Mouse (Mus musculus) heart, adult 11 months (tissue): ENCODE data around the gene Pld5.

Source experiments
- DNase-seq: peaks from one replicate; pipeline ENCODE4 v3.0.0; 2022

Pld5 gene

DNA sequence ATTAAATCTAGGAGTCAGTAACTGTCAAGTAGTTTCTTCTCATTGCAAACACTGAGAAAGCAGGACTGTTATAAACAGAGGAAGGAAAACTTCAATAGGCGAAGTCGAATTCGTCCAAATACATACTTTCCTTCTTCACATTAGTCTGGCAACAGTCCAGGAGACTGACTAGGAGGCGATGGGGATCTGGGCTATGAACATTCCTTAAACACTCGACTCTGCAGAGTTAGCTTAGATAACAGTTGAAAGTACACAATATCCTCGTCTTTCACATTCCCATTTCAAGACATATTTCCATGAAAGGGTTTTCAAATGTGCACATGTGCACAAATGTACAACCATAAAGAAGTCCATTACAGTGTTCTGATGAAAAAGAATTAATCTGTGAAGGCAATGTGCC, 129.8 kb downstream of the Pld5 start:
- no peak for DNase-seq

DNA sequence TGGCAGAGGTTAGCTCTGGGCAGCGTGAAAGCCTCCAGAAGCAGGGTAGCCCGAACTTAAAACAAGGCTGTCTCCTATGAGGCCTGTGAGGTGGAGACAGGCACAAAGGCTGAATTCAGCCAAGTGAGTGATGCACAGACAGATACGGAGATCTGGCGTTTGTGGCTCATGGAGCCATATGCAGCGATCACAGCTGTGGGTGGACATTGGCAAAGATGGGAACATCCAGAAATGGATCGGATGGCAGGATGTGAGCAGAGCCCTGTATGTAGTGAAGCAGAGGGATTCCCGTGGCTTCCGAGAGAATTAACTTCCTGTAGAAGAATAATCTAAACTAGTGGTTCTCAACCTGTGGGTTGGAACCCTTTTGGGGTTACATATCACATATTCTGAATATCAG, 140.7 kb downstream of the Pld5 start:
- DNase-seq, result no peak

DNA sequence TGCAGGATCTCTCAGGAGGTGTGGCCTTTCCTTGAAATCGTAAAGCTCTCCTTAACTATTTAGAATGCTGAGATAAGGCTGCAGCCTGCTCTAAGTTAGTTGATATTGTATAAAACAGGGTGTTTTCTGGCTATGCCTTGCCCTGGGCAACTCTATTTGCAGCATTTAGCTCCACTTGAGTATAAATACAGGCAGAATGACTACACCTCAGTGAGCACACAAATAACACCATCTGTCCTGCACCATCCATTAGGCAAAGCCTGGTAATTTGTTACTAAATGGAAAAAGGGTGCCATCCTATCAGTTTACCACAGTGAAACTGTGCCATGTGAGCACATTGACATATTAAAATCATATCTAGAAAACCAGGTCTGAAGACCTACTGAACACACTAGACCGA, 149.3 kb downstream of the Pld5 start:
- DNase-seq, result no peak

DNA sequence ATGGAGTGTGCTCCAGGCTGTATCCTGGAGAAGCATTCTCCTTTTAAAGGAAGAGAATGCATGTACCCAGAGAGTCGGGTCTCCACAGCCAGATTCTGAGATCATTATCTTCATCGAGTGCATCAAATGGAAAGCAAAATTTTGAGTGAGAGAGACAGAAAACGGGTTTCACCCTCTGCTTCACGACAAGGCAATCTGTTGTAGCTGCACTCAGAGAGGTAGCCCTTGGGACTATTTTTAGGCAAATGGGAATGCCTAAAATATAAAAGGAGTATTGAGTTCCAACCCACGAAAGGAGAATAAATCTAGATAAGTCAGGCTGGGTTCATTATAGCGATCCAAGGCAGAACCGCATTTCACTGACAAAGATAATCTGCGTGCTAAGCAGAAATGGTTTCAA, 150.7 kb downstream of the Pld5 start:
- DNase-seq, result no peak

DNA sequence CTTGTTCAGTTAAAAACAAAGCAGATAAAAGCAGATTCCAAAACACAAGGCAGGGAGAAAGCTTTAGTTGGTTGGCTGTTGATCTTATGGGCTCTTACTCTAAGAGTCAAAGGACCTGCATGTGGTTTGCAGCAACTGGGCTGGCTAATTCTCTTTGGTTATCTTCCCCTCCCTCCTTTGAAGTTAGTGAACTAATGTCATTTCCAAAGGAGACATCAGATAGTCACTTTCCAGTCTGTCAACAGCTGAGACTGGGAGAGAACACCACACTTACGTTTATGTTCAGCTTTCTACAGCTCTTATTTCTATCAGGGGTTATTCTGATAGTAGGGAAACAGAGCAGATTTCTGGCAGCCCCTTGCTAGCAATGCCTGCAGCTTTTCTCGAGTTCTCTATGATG, 151.3 kb downstream of the Pld5 start:
- no peak for DNase-seq

DNA sequence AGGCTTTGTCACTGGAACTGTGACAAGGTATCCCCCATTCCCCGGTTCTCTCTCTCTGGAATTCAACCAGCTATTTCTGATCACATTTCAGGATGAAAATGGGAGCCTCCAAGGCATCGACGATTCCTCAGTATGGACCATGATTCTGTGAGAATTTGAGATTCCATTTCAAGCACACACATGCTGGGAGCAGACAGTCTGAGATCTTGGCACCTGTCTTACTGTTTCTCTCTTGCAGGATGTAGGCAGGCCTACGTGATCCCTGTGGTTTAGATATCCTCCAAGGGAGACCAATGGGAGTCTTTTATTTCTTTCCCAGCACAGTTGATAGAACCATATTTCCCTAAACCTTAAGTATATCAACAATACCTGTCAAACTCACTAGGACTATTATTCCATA, 159.5 kb downstream of the Pld5 start:
- no peak for DNase-seq

DNA sequence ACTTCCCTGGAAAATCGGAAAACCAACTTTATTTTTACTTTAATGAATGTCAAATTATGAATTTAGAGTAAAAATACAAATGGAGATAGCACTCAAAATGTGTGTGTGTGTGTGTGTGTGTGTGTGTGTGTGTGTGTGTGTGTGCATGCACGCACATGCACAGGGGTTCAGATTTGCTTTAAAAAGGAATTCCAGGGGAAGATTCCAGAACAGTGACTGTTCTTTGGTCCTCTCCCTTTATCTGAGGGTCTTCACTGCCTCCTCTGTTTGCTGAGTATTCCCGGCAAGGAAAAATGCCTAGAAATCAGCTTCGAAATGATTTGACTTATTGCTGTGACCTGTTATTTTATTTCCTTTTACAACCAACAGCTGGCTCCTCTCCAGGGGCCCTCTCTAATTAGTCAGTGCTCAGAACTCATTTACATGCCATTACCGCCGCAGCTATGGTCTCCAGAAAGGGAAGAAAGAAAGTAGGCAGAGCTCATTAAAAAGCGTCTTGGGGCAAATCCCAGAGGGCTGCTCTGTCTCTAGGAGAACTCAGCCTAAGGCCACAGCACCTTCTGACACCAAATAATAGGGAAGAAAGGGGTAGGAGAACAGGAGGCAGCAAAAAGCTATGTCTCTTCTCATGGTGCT, 176.3 kb downstream of the Pld5 start:
- DNase-seq, result no peak

DNA sequence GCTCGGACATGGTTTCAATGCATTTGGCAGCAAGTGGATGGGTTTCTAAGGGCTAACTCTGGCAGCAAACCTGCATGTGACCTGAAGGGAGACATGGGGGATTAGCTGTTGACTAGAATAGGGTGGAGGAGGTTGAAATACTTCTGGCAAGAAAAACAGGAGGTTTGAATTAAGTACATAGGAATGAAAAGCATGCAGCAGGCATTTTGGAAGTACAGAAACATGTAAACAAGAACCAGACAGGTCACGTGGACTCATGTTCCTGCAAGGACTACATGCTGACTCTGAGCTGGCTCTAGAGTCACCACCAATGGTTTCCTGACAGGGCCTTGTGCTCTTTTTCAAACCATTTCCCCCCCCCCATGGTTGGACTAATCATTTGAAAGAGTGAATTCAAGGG, 183.0 kb downstream of the Pld5 start:
- no peak for DNase-seq

DNA sequence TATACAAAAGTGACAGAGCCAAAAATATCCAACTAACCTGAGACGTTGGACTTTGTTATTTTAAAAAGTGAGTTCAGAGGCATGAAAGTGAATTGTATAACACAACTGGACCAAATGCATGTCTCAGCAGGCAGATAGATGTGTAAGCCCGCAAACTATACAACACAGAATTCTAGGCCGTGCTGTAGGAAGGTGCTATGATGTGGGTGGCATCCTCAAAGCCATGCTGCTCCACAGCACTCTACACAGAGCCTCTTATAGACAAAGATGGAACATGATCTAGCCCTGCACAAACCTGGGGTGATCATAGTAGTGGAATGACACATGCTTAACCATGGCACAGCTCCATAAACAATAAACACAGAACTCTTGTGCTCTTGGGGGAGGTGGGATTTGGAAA, 185.7 kb downstream of the Pld5 start:
- DNase-seq, result no peak

DNA sequence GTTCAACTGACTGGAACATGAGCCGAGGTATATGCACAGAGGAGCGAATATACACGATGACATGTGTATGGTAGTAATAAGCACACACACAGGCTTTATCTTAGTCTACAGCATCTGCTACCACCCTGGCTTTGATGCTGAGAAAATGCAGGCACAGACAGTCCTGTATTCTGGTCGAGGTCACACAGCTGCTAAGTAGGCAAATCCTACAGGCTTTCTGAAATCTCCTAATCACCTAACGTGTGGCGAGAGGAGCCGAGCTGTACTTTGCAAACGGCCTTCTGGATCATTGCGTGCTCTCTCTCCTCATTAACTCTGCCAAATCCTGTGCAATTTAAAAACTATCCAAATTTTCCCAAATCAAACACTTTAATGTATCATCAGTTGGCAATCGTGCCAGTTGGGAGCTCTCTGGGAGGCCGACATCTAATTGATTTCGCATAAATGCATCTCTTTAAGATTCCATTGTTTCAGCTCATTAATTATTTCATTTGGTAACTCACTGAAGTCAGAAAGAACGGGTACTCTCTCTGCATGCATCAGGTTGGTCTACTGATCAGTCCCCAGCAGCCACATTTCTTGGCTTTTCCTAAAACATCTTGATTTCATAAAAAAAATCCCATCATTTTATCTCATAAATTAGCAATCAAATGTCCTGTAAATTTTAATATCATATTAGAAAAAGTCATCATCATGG, 189.0 kb downstream of the Pld5 start:
- DNase-seq, result no peak

DNA sequence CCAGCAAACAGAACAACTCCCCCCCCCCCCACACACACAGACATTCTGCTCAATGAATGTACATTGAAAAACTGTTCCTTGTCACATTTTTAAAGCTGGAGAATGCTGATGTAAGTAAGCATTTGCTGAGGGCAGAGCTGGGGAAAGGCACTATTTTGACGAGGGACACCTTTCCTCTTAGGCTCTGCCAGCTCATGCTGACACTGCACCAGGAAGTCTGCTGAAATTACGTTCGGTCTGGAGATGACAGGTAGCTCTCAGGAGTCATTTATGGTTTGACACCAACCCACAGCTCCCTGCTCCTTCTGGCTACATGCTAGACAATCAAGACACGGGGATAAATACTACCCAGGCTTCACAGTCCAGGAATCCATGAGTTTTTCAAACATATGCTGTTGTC, 192.8 kb downstream of the Pld5 start:
- no peak for DNase-seq

DNA sequence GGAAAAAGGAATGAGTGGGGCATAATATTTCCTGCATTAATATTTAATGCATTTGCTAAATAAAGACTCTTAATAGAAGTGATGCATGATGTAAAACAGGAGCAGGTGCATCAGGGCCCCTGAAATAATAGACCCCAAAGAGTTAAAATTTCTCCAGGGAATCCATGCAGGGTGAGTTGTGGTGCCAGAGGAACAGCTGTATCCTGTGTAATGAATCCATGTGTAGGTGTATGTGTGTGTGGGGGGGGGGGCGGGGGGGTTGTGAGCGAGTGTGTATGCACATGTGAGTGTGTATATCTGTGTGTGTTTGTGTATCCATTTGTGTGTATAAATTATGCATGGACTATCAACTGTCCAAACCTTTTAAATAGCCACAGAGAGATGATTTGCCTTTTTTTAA, 194.1 kb downstream of the Pld5 start:
- no peak for DNase-seq

DNA sequence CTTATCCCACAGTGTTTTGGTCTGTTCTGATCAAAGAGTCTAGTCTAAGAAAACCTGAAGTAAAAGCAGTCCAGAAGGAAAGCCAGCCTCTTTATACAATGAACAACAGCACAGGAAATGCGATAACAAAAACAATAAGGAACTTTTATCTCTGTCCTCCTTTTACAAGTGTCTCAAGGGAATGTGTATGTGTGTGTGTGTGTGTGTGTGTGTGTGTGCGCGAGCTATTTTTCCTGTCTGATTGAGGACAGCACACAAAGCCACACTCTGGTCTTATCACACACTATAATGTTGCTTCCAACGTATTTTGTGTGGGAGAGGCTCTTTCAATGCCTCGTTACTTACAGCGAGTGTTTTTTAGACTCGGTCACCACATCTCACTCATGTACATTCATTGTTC, 196.7 kb downstream of the Pld5 start:
- no peak for DNase-seq

DNA sequence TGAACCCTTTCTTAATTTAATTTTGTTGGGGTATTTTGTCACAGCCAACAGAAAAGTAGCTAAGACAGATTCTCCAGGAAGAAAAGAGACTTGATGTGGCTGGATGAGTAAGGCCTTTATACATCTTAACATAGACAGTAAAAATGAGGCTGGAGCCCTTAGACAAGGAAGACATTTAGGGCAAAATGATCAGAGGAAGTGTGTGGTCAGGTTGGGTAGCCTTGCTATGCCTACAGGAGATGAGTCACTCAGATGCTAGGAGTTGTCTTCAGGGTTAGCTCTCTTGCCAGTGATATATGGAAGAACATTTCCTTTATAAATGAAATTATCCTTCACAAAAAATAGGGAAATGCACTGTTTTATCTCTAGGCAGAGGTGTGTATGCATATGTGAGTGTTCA, 198.3 kb downstream of the Pld5 start:
- no peak for DNase-seq

DNA sequence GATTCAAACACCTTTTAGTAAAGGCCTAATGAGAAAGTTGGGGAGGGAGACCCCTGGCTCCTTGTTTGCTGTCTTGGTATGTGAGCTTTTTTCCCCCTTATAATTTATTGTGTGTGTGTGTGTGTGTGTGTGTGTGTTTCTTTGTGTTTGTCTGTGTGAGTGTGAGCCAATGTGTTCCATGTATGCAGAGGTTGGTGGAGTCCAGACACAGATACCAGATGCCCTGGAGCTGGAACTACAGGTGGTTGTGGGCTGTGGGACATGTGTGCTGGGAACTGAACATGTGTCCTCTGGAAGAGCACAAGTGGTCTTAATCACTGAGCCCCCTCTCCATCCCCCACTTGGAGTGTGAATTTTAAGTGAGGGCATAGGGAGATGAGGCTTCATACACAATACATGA, 199.3 kb downstream of the Pld5 start:
- no peak for DNase-seq

DNA sequence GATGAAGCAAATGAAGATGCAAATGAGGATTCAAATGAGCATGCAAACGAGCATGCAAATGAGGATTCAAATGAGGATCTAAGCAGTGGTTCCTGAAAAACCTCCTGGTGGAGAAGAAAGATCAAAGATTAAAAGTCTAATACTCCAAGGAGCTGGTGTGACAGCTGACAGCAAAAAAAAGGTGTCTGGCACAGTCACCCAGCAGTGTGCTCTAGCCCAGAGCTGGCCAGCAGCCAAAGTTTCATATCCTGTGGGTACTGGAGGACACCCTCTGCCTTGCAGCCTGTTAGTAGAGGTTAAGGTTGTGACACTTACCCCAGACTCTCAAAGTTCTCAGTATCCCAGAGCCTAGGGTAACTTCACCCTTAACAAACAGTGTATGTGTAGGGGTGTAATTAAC, 199.7 kb downstream of the Pld5 start:
- peak; percentile 94 for DNase-seq

DNA sequence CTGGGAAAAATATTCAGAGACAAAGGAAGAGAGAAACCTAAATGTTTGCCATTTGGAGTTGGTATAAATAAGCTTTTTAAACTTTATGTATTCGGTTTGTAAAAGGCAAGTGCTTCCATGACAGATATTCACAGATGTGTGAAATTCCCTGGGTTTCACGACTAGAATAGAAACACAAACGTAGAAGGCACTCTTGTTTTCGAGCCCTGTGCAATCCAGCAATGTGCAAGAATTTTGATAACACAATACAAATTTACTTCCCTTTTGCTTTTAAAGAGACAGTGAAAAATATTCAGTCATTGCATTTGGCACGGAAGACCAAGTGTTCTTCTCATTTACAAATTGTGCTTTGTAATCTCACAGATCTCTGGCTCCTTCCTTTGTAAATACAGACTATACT, 200.6 kb downstream of the Pld5 start:
- DNase-seq, result no peak

DNA sequence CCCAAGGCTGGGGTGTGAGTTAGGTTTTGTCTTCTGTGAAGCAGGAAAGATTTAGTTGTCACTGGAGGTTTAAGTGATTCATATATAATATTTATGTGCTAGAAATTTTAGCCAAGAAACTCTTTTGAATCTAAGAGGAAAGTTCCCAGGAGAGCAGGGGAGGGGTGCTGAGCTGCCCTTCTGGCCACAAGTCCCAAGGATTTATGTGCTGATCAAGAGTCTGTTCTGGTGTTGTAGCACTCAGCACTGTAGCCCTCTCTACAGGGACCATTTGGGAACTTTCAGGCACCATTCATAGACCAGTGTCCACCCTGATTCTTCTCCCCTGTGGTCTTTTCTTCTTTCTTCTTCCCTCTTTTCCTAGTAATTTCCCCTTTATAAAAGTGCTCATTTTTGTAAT, 209.8 kb downstream of the Pld5 start:
- DNase-seq, result no peak

DNA sequence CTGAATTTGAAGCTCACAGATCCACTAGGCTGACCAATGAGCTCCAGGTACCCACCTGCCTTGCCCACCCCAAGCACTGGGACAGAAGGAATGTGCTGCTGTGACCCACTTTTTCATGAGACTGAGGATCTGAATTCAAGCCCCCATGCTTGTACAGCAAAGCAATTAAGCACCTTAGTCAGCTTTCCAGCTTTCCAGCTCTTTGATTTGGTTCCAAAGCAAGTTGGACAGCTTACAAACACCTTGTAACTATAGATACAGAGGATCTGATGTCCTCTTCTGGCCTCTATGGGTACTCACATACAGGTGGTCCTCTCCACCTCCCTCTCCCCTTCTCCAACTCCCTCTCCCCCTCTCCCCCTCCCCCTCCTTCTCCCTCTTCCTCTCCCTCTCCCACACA, 210.6 kb downstream of the Pld5 start:
- DNase-seq, result no peak

DNA sequence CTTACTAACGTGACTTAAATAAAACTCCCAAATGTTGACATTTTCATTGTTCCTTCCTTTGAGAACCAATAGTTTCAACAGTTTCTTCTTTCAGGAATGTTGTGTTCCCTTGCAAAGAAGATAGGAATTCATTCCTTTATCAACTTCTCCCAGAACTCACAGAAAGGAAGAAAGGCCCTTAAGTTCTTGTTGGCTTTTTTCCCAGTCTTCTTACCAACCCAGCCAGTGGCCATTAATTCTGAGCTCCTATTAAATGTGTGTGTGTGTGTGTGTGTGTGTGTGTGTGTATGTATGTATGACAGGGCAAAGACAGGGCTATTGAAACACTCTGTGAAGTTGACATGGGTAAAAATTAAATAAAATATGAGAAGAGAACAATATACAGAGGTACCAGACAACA, 221.5 kb downstream of the Pld5 start:
- DNase-seq, result no peak

DNA sequence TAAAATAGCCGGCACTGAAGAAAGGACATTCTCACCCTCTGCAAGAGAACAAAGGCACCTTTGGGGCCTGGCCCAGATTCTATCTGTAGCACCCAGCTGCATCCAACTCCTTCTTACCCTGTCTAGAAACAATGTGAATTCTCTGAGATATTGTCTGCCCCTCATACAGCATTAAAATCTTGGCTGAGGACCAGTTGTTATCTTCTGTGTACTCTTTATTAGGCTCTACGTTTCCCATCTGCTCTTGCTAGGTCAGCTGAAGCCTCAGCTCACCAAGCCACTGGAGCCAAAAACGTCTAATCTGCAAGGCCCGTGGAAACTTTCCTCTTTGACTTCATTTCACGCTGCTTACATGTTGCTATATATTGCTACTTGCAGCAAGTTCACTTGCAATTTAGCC, 228.1 kb downstream of the Pld5 start:
- no peak for DNase-seq

DNA sequence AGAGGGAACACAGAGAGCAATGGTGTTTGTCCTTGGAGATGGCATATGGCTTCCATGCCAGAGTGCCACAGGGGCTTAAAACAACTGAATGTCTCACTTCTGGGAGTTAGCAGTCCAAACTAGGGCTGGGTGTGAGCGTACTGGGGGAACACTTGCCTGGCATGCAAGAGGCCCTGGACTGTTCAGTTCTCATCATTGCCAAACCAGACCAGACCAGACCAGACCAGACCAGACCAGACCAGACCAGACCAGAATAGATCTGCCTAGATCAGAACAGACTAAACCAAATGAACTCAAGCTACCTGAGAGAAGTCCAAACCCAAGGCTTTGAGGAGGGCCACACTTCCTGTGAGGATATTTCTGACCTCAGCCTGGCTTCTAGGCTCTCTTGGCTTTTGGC, 228.7 kb downstream of the Pld5 start:
- DNase-seq, result no peak

DNA sequence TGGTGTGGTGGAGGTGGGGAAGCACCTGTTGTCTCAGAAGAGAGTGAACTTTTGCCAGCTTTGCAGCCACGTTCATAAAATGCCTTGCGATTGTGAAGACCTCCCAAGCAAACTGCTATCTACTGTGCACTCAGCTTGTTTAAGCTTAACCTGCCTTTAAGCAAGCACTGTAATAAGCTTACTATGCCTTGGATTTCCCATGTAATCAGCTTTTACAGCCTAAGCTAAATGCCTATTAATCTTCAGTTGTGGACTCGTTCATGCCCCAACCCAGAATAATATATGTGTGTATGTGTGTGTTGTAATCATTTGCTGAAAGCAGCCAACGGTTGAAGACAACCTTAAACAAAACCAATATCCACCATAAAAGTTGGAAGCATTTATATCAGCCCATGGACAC, 232.1 kb downstream of the Pld5 start:
- DNase-seq, result no peak

DNA sequence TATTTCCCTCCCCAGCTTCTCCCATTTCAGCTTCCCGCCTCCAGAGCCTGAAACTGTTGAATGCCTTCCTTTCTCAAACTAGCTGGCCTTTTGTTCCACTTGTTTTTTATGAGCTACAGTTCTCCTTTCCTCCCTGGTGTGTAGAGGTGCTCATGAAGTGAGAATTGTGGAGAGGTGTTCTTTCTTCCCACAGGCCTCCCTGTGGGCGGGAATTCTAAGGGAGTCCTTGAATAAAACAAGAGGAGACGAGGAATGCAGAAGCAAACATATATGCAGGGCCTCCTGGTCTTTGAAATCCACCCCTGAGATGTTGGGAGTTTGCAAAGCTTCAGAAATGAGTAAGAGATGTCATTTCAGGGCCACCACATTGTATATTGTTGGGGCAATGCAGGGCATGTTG, 235.2 kb downstream of the Pld5 start:
- DNase-seq, result no peak

DNA sequence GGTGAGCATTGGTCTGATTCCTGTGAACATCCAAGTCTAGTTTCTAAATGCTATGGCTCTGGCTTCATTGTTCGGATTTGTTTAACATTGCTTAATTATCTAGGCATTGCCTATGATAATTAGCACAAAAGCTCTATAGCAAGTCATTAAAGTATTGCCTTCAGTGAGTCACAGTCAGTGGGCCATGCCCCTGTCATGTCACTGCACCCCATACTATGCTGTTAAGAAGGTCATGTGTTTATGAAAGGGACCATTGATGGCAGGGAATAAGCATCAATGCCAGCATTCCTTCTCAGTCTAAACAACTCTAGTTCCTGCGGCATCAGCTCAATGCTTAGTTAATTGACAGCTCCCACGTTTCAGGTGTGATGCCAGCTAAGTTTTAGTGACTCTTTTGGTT, 239.1 kb downstream of the Pld5 start:
- no peak for DNase-seq
